8 mouse cellular contexts compared by ENCODE assay signal in genomic region chr13:91431392-91432355, GRCm38 (mm10). TPM values are rescaled to one million over a fixed set of nuclear protein-coding genes. Genes with fewer than 3 reads are reported as not detected.
DNase-seq lines count a peak whose midpoint lies in the region; ATAC-seq and TF ChIP-seq lines count a peak whose summit lies in the region.

No protein-coding gene starts in this region.

- no peak for TF ChIP-seq EP300 in stomach, postnatal 0 days (optimal IDR thresholded peaks at IDR 0.05)

- no peaks in the 10 kb centered on the region for H3K4me1 ChIP-seq in intestine, embryonic 15.5 days (replicated peaks)
- no peaks in the 10 kb centered on the region; the same call in 1 of the 2 replicates for H3K4me1 ChIP-seq in stomach, postnatal 0 days (replicated peaks; ENCODE audit: control insufficient read depth, insufficient read depth)
- no peaks in the 10 kb centered on the region for H3K4me1 ChIP-seq in heart, embryonic 10.5 days

- DNase-seq in adrenal gland, postnatal 14 days: peak; percentile 51
- no peak for DNase-seq in adrenal gland, adult 18-20 months (ENCODE audit: low spot score in 2 of 2)
- DNase-seq in right cerebral cortex, adult 18-20 months: peak; percentile 28
- no peak for DNase-seq in right cerebral cortex, postnatal 4 days
- DNase-seq in stomach, postnatal 0 days (ENCODE audit: low spot score): no peak
- DNase-seq in ovary, postnatal 10 days (ENCODE audit: low spot score): no peak
- DNase-seq in heart, embryonic 10.5 days (ENCODE audit: low spot score): no peak

- TF ChIP-seq CTCF in stomach, postnatal 0 days (IDR thresholded peaks at IDR 0.05; ENCODE audit: low read depth): no peak

- 0 out of 2 replicates have a peak, but pooled peaks have one; percentile 17 for ATAC-seq in intestine, embryonic 15.5 days
- no peak for ATAC-seq in stomach, postnatal 0 days (ENCODE audit: low FRiP score, low TSS enrichment)

- no peak overlapping the region for H3K27ac ChIP-seq in intestine, embryonic 15.5 days
- H3K27ac ChIP-seq in stomach, postnatal 0 days (replicated peaks): peak overlapping the region; percentile 18; the same call in 1 of the 2 replicates
- H3K27ac ChIP-seq in heart, embryonic 10.5 days: no peak overlapping the region

- no peaks in the 10 kb centered on the region for H3K9me3 ChIP-seq in intestine, embryonic 15.5 days
- H3K9me3 ChIP-seq in stomach, postnatal 0 days (ENCODE audit: control insufficient read depth, low read length): no peaks in the 10 kb centered on the region
- no peaks in the 10 kb centered on the region for H3K9me3 ChIP-seq in heart, embryonic 10.5 days

- no peaks in the 10 kb centered on the region for H3K27me3 ChIP-seq in intestine, embryonic 15.5 days (replicated peaks)
- no peaks in the 10 kb centered on the region for H3K27me3 ChIP-seq in stomach, postnatal 0 days (ENCODE audit: control insufficient read depth, insufficient read depth, low read length)
- no peaks in the 10 kb centered on the region for H3K27me3 ChIP-seq in heart, embryonic 10.5 days (ENCODE audit: insufficient read depth, poor library complexity, severe bottlenecking)

- H3K4me2 ChIP-seq in intestine, embryonic 15.5 days (replicated peaks): no peak overlapping the region
- H3K4me2 ChIP-seq in stomach, postnatal 0 days (replicated peaks; ENCODE audit: low read depth): 0 out of 2 replicates have a peak overlapping the region, but pooled peaks have one; percentile 5

- WGBS in intestine, embryonic 15.5 days: 60% methylated on average over 12 of the region's 12 CpGs
- 48% methylated on average over 12 of the region's 12 CpGs for WGBS in stomach, postnatal 0 days
- 71% methylated on average over 12 of the region's 12 CpGs for WGBS in heart, embryonic 10.5 days

- no peak overlapping the region for H3K9ac ChIP-seq in intestine, embryonic 15.5 days
- no peak overlapping the region for H3K9ac ChIP-seq in stomach, postnatal 0 days (ENCODE audit: low read length)

- no peak overlapping the region for H3K4me3 ChIP-seq in intestine, embryonic 15.5 days (replicated peaks)
- H3K4me3 ChIP-seq in stomach, postnatal 0 days (ENCODE audit: low read depth, low read length): no peak overlapping the region
- no peak overlapping the region for H3K4me3 ChIP-seq in heart, embryonic 10.5 days

- no peaks in the 10 kb centered on the region for H3K36me3 ChIP-seq in intestine, embryonic 15.5 days
- H3K36me3 ChIP-seq in stomach, postnatal 0 days (ENCODE audit: control insufficient read depth, insufficient read depth, low read length): no peaks in the 10 kb centered on the region
- H3K36me3 ChIP-seq in heart, embryonic 10.5 days: no peaks in the 10 kb centered on the region

RNA-seq across cellular contexts. Expression of gene Ssbp2, which starts 28.4 kb away (rescaled TPM):
- total RNA-seq in adrenal gland, postnatal 14 days (2021): 30.0 and 37.7 TPM in 2 replicates
- 10 to 100 TPM; 20.1 to 28.4 TPM for total RNA-seq in adrenal gland, adult 18-20 months (2021)
- 77.4 and 79.3 TPM in 2 replicates for polyA plus RNA-seq in intestine, embryonic 15.5 days (2015; fragmentation: Nextera tagmentation; extraction: Ambion mirVana)
- 59.2 and 69.0 TPM in 2 replicates for polyA plus RNA-seq in stomach, postnatal 0 days (2015; fragmentation: Nextera tagmentation; extraction: Ambion mirVana)
- 94.4 and 110 TPM in 2 replicates for polyA plus RNA-seq in heart, embryonic 10.5 days (2016; fragmentation: Nextera tagmentation; extraction: Ambion mirVana)

Comparison
In these comparisons a context has a peak if more than half of its experiments do, and no peak if none do; other contexts are left out.
1. DNase-seq: peak in adrenal gland, postnatal 14 days (single experiment) and right cerebral cortex, adult 18-20 months (single experiment); none in adrenal gland, adult 18-20 months (0 of 2), right cerebral cortex, postnatal 4 days (single experiment), stomach, postnatal 0 days (single experiment), ovary, postnatal 10 days (single experiment) and heart, embryonic 10.5 days (single experiment).